Mouse (Mus musculus): ENCODE measurements at regions not wholly inside any gene's neighbourhood (a gene's known extent, or its start where the extent isn't known, plus 50 kb on each side); places are given as distances from the start of the nearest gene placed in this dataset.

DNA sequence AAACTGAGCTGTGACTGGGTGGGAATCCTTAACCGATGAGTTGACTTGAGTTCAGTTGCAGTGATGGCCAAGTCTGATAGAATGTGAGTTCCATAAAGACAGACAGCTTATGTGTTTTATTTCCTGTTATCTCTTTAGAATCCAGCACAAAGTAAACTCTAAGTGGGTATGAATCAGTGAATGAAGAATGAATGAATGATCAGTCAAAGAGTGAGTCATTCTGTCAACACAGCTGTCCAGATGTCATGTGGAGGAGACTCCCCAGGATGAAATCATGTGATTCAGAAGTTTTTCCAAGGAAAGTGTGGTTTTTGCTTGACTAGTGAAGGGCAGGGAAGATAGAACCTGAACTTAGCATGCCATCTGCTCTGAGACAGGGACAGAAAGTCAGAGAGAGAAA lies 732.0 kb upstream of the A1bg start:
- ATAC-seq (ENCODE audit: low FRiP score): no peak
- H3K27ac ChIP-seq: no peak overlapping the region
- WGBS: 91% methylated on average over 1 of the region's 1 CpGs
- no peaks in the 10 kb centered on the region for H3K27me3 ChIP-seq
- H3K4me2 ChIP-seq (replicated peaks): no peak overlapping the region
- H3K9ac ChIP-seq: no peak overlapping the region
- no peaks in the 10 kb centered on the region for H3K9me3 ChIP-seq (replicated peaks)
- no peak overlapping the region for H3K4me3 ChIP-seq
- H3K4me1 ChIP-seq: no peaks in the 10 kb centered on the region
- no peaks in the 10 kb centered on the region for H3K36me3 ChIP-seq

DNA sequence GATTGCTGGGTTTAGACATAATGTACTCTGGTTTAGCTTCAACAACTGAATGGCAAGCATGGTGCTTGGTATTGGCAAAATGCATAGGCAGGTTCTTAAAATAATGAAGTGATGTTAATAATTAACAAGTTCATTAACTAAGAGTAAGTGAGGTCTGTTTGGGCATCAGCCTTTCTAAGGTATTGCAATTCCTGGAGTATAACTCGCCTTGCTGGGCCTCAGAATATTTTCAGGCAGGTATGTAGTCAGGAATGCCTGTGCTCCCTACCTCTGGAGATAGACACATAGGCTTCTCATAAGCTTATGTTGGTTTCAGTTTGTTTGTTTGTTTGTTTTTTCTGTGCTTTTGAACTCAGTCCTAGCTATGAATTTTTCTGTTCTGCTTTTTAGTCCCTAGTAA lies 731.0 kb upstream of the A1bg start:
- no peak for ATAC-seq (ENCODE audit: low FRiP score)
- 78% methylated on average over 1 of the region's 1 CpGs for WGBS
- Histone ChIP-seq H3K4me1 (no peaks in the 10 kb centered on the region), H3K4me3 (no peak overlapping the region), H3K9me3 (replicated peaks) (no peaks in the 10 kb centered on the region), H3K27me3 (no peaks in the 10 kb centered on the region), H3K4me2 (replicated peaks) (no peak overlapping the region), H3K27ac (no peak overlapping the region), H3K9ac (no peak overlapping the region), H3K36me3 (no peaks in the 10 kb centered on the region)

DNA sequence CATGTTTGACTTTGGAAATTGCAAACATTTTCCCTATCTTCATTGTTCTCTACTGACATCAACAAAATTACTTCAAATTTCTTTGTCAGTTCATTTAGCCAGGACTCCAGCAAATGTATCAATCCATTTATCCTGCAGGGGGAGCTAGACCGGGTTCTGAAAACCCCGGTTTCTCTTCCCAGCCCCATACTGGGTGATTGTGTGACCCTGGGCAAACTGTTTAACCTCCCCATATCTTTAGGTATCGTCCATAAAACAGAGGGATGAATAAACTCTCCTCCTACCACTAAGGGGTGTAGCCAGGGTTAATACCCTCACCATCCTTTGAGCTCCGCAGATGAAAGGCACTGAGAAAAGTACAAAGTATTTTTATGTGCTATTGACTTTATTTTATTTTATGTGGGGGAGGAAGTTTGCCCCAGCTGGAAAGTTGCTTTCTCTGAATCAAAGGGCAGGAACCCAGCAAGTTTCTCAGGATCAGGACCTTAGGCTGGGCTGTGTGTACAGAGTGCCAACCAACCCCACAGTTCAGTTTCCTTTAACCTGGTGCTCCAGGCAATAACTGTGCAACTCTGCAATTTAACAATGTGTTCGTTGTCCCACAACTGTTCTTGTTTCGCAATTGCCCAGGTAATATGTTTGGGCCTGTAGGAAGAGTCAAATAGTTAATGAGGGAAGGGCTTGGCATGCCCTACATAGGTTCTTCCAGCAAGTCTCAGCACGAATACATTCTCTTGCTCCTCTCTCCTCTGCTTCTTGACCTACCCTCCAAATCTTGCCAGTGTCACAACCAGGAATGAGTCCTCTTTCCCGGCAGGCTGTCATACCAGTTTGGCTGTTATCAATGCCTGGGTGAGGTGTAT lies 696.1 kb upstream of the A1bg start:
- Histone ChIP-seq H3K9me3 (replicated peaks) (no peaks in the 10 kb centered on the region), H3K27ac (no peak overlapping the region), H3K36me3 (no peaks in the 10 kb centered on the region), H3K4me2 (replicated peaks) (no peak overlapping the region), H3K4me1 (no peaks in the 10 kb centered on the region), H3K27me3 (no peaks in the 10 kb centered on the region), H3K9ac (no peak overlapping the region), H3K4me3 (no peak overlapping the region)
- no peak for ATAC-seq (ENCODE audit: low FRiP score)
- 73% methylated on average over 8 of the region's 8 CpGs for WGBS

DNA sequence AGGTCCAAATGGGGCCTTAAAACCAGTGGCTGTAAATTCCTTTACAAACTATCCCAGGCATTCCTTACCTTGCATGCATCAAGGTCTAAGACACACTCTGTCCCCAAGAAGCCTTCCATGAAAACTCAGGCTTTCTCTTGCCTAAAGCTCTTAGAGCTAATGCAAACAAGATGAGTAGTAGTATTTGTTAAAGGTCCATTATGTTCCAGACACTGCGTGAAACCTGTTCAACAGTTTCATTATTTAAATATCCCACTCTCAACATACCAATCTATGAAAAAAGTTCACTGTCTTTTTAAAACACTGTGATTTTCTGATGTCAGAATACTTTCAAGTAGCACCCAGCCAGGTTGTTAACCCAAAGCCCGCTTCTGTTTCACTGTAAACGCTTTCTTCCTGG lies 687.9 kb upstream of the A1bg start:
- ATAC-seq (ENCODE audit: low FRiP score): no peak
- Histone ChIP-seq H3K9ac (no peak overlapping the region), H3K27me3 (no peaks in the 10 kb centered on the region), H3K4me2 (replicated peaks) (no peak overlapping the region), H3K27ac (no peak overlapping the region), H3K4me1 (no peaks in the 10 kb centered on the region), H3K36me3 (no peaks in the 10 kb centered on the region), H3K4me3 (no peak overlapping the region), H3K9me3 (replicated peaks) (no peaks in the 10 kb centered on the region)
- whole genome bisulfite sequencing: 83% methylated on average over 3 of the region's 3 CpGs

DNA sequence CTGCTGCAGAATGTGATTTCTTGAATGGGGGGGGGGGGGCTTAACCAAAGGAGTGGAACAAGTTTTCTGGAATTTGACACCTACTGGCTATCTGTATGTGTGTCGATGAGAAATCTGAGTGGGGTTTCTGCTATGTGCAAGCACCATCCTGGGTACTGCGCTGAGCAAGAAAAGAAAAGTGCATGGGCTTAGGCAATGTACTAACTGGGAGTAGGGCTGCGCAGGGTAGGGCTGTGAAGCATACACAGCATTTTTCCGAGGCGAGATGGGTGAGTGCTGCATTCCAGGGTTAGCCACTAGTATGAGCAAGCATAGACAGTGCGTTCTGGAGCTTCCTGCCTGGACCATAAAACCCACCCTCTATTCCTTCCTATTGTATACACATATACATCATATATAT lies 686.8 kb upstream of the A1bg start:
- no peak overlapping the region for H3K9ac ChIP-seq
- ATAC-seq (ENCODE audit: low FRiP score): no peak
- no peaks in the 10 kb centered on the region for H3K27me3 ChIP-seq
- no peaks in the 10 kb centered on the region for H3K36me3 ChIP-seq
- H3K4me3 ChIP-seq: no peak overlapping the region
- no peaks in the 10 kb centered on the region for H3K9me3 ChIP-seq (replicated peaks)
- 88% methylated on average over 6 of the region's 6 CpGs for WGBS
- no peaks in the 10 kb centered on the region for H3K4me1 ChIP-seq
- H3K27ac ChIP-seq: no peak overlapping the region
- H3K4me2 ChIP-seq (replicated peaks): no peak overlapping the region

DNA sequence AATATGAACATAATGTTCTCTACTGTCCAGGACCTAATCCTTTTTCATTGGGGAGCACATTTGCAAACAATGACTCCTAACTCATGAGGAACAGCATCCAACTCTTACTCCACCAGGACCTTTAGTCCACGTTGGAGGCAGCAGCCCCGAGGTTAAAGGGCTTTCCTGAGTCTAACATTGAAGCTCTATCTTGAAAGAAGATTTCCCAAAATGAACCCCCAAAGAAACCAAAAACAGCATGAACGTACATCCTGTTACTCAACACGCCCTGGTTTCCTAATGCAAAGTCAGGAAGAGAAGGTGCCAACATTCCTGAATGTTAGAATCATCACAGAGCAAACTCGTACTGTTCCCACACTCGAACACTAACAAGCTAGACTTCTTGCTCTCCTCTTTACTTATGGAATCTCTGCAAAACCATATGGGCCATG lies 685.5 kb upstream of the A1bg start:
- no peak overlapping the region for H3K9ac ChIP-seq
- 85% methylated on average over 6 of the region's 6 CpGs for WGBS
- H3K4me1 ChIP-seq: no peaks in the 10 kb centered on the region
- H3K36me3 ChIP-seq: no peaks in the 10 kb centered on the region
- H3K9me3 ChIP-seq (replicated peaks): no peaks in the 10 kb centered on the region
- H3K4me3 ChIP-seq: no peak overlapping the region
- no peak for ATAC-seq (ENCODE audit: low FRiP score)
- H3K4me2 ChIP-seq (replicated peaks): no peak overlapping the region
- no peak overlapping the region for H3K27ac ChIP-seq
- H3K27me3 ChIP-seq: no peaks in the 10 kb centered on the region

DNA sequence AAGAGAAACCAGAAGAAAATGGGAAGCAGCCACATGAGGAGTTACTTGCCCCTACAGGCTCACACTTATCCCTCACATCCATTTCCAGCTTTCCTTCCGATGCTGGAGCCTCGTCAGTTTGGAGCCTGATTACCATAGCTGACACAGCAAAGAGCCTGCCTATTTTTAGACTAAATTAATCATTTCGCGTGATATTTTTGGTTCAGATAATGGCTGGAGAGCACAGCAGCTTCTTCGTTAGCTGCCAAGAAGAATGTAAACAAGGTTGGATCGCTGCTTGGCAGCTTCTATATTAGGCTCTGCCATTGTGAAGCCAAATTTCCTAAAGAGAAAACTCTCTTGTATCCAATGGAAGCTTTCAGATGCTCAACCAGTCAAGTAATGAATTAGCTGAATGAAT lies 676.9 kb upstream of the A1bg start:
- Histone ChIP-seq H3K36me3 (no peaks in the 10 kb centered on the region), H3K4me3 (no peak overlapping the region), H3K27me3 (no peaks in the 10 kb centered on the region), H3K9me3 (replicated peaks) (no peaks in the 10 kb centered on the region), H3K27ac (no peak overlapping the region), H3K9ac (no peak overlapping the region), H3K4me2 (replicated peaks) (no peak overlapping the region), H3K4me1 (no peaks in the 10 kb centered on the region)
- ATAC-seq (ENCODE audit: low FRiP score): no peak
- 77% methylated on average over 6 of the region's 6 CpGs for WGBS

DNA sequence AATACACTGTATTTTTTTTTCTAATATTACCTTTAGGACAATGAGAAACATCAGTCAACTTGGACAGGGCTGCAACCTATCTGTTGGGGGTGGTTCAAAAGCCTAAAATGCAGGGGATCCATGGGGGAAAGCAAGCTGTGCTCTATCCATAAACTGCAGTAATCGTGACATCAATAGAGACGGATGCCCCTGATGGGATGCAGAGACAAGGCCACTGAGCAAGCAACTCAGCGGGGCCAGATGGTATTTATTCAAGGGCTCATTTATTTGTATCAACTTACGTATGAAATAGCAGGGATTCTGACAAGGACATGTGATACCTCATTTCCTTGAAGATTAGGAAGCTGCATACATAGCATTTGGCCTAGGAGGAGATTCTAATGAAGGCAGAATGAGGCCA lies 673.5 kb upstream of the A1bg start:
- no peak overlapping the region for H3K4me2 ChIP-seq (replicated peaks)
- 46% methylated on average over 4 of the region's 4 CpGs for WGBS
- H3K4me3 ChIP-seq: no peak overlapping the region
- H3K4me1 ChIP-seq: no peaks in the 10 kb centered on the region
- H3K9me3 ChIP-seq (replicated peaks): no peaks in the 10 kb centered on the region
- no peaks in the 10 kb centered on the region for H3K36me3 ChIP-seq
- no peak for ATAC-seq (ENCODE audit: low FRiP score)
- no peak overlapping the region for H3K27ac ChIP-seq
- no peaks in the 10 kb centered on the region for H3K27me3 ChIP-seq
- H3K9ac ChIP-seq: no peak overlapping the region

DNA sequence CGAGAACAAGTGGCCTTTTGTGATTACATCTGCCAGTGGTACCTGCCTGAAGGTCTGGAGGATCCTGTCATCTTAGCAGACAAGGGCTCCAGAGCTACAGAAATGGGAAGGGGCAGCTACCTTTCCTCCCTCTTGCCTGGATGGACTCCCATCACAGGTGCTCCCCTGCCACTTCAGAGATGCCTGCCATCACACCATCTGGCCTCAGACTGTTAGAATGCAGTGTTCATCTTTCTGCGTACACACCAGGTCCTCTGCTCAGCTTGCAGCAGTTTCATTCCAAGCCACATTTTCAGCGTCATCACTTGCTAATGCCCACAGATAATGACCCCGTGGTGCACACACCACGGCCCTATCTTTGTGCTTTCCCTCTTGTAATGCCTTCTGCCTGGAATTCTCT lies 666.1 kb upstream of the A1bg start:
- Histone ChIP-seq H3K27me3 (no peaks in the 10 kb centered on the region), H3K9ac (no peak overlapping the region), H3K4me1 (no peaks in the 10 kb centered on the region), H3K27ac (no peak overlapping the region), H3K4me2 (replicated peaks) (no peak overlapping the region), H3K4me3 (no peak overlapping the region), H3K9me3 (replicated peaks) (no peaks in the 10 kb centered on the region), H3K36me3 (no peaks in the 10 kb centered on the region)
- 82% methylated on average over 5 of the region's 5 CpGs for WGBS
- ATAC-seq (ENCODE audit: low FRiP score): no peak

DNA sequence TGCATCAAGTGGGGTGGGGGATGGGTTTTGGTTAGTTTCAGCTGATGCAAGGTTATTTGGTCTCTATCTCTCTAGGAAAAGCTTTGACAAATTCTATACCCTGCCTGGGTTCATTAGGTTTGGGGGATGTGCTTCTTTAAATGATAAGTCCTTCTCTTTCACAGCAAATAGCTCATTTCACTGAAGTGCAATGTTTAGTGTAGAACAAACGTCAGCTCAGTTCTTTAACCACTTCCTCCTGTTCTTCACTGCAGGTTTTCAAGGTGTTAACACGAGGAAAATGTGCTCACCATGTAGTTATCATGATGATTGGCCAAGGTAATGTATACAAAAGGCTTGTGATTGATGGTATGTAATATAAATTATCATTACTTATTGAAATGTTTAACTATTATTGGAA lies 659.5 kb upstream of the A1bg start:
- Histone ChIP-seq H3K36me3 (no peaks in the 10 kb centered on the region), H3K9me3 (replicated peaks) (no peaks in the 10 kb centered on the region), H3K27ac (no peak overlapping the region), H3K4me2 (replicated peaks) (no peak overlapping the region), H3K4me3 (no peak overlapping the region), H3K27me3 (no peaks in the 10 kb centered on the region), H3K4me1 (no peaks in the 10 kb centered on the region), H3K9ac (no peak overlapping the region)
- no peak for ATAC-seq (ENCODE audit: low FRiP score)
- WGBS: 61% methylated on average over 2 of the region's 2 CpGs

DNA sequence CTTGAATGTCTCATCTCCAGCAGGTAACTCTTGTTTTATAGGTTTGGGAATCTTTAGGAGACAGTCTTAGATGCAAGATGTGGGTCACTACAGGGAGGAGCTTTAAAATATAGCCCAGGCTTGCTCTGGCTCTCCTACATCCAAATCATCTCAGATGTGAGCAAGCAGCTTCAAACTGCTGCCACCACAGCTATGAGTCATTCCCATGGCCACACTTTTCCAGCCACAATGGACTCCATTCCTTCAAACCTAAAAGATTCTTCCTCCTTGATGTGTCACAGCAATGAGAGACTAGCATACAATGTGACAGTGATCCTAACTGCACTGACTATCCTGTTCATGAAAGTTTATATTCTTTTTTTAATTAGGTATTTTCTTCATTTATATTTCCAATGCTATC lies 640.5 kb upstream of the A1bg start:
- Histone ChIP-seq H3K36me3 (no peaks in the 10 kb centered on the region), H3K9me3 (replicated peaks) (no peaks in the 10 kb centered on the region), H3K9ac (no peak overlapping the region), H3K4me2 (replicated peaks) (no peak overlapping the region), H3K4me3 (no peak overlapping the region), H3K27me3 (no peaks in the 10 kb centered on the region), H3K27ac (no peak overlapping the region), H3K4me1 (no peaks in the 10 kb centered on the region)
- no peak for ATAC-seq (ENCODE audit: low FRiP score)

DNA sequence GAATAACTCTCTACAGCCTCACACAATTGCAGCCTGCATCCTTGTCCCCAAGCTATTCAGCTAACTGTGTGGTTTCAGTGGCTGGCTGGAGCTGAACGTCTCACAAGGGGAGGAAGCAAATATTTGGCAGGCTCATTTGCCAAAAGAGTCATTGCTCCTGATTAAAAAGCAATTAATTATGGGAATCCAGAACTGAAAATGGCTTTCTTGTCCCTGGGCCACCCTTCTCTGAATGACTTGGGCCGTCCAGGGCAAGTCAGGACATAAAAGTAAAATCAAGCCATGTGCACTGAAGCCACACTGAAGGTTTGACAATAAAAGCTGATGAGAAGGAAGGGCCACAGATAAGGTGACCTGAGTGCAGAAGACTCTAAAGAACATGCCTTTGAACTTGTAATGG lies 639.4 kb upstream of the A1bg start:
- H3K4me1 ChIP-seq: no peaks in the 10 kb centered on the region
- no peaks in the 10 kb centered on the region for H3K9me3 ChIP-seq (replicated peaks)
- H3K9ac ChIP-seq: no peak overlapping the region
- H3K27ac ChIP-seq: no peak overlapping the region
- H3K36me3 ChIP-seq: no peaks in the 10 kb centered on the region
- no peak overlapping the region for H3K4me2 ChIP-seq (replicated peaks)
- WGBS: 33% methylated on average over 2 of the region's 2 CpGs
- H3K4me3 ChIP-seq: no peak overlapping the region
- no peaks in the 10 kb centered on the region for H3K27me3 ChIP-seq
- ATAC-seq (ENCODE audit: low FRiP score): no peak

DNA sequence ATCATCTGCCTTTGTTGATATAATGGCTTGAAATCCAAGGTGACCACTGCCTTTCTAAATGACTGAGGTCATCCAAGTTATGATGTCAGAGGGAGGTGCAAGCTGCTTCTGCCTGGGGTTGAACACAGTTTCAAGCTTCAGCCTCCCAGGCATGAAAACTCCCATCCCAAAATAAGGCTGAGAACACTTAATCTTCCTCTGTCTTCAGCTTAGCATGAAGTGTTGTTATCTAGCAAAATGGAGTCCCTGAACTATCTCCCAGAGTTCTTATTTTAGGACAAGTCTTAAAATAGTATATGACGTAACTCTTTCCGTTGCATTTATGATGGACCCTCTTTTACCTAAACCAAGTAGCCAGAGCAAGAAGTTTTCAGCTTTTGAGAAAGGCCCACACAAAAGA lies 631.1 kb upstream of the A1bg start:
- 94% methylated on average over 2 of the region's 2 CpGs for WGBS
- no peaks in the 10 kb centered on the region for H3K4me1 ChIP-seq
- H3K36me3 ChIP-seq: no peaks in the 10 kb centered on the region
- H3K27me3 ChIP-seq: no peaks in the 10 kb centered on the region
- no peak overlapping the region for H3K9ac ChIP-seq
- H3K9me3 ChIP-seq (replicated peaks): no peaks in the 10 kb centered on the region
- ATAC-seq (ENCODE audit: low FRiP score): no peak
- H3K4me2 ChIP-seq (replicated peaks): no peak overlapping the region
- H3K4me3 ChIP-seq: no peak overlapping the region
- H3K27ac ChIP-seq: no peak overlapping the region
